Mouse (Mus musculus) liver, embryonic 13.5 days (tissue): ENCODE results near the gene Tmem205. TPM values are rescaled to one million over a fixed set of nuclear protein-coding genes. Genes with fewer than 3 reads are reported as not detected.

Experiments
- ATAC-seq: fragments of 200-750 bp; cut with Nextera tagmentation; 2 replicates; pipeline ENCODE4 v1.8.0; 2017; ENCODE audit warnings: low read depth, mild to moderate bottlenecking, moderate number of reproducible peaks, moderate library complexity
- DNase-seq: peaks from one replicate; pipeline ENCODE4 v3.0.0; 2022
- H3K27ac ChIP-seq: fragments of 300-500 bp; sonication (generic); 2 replicates; pipeline ENCODE4 v1.5.1; 2015; ENCODE audit warnings: moderate library complexity, mild to moderate bottlenecking, inconsistent platforms
- H3K27me3 ChIP-seq: fragments of 300-500 bp; sonication (generic); 2 replicates; pipeline ENCODE4 v1.6.1; 2015; ENCODE audit warnings: mild to moderate bottlenecking, inconsistent platforms
- H3K36me3 ChIP-seq: fragments of 300-500 bp; sonication (generic); 2 replicates; pipeline ENCODE4 v1.6.1; 2015; ENCODE audit warnings: mild to moderate bottlenecking, inconsistent platforms
- H3K4me1 ChIP-seq: fragments of 300-500 bp; sonication (generic); replicated peaks from 2 replicates; pipeline ENCODE4 v1.6.1; 2015; ENCODE audit warnings: inconsistent platforms
- H3K4me2 ChIP-seq: fragments of 300-500 bp; sonication (generic); 2 replicates; pipeline ENCODE4 v1.6.1; 2015; ENCODE audit warnings: inconsistent platforms, mild to moderate bottlenecking, moderate library complexity
- H3K4me3 ChIP-seq: fragments of 300-500 bp; sonication (generic); replicated peaks from 2 replicates; pipeline ENCODE4 v1.5.1; 2015; ENCODE audit warnings: mild to moderate bottlenecking, inconsistent platforms
- H3K9ac ChIP-seq: fragments of 300-500 bp; sonication (generic); 2 replicates; pipeline ENCODE4 v1.6.1; 2015; ENCODE audit warnings: mild to moderate bottlenecking, inconsistent platforms
- H3K9me3 ChIP-seq: fragments of 300-500 bp; sonication (generic); replicated peaks from 2 replicates; pipeline ENCODE4 v1.6.1; 2016; ENCODE audit warnings: inconsistent platforms
- WGBS: fragments of 180-500 bp; shearing (Covaris S2); methylation state at CpG from one replicate; pipeline ENCODE4 v1.1.7; 2015; ENCODE audit not compliant: insufficient replicate concordance; 5-methylcytosine and 5-hydroxymethylcytosine counted together
- polyA plus RNA-seq: library from polyadenylated mRNA; unstranded; fragments of >200 nt; fragmentation: Nextera tagmentation; extraction: Ambion mirVana; gene quantifications from 2 replicates; pipeline ENCODE4 v1.2.1, GENCODE M21; 2015

Tmem205 gene
- polyA plus RNA-seq, 1 experiment from 2014 or later, result 57.2 TPM

GRCm38 (mm10) chr9:21959244-21959643, 31.9 kb upstream of the Tmem205 start:
- 85% methylated on average over 7 of the region's 7 CpGs for WGBS
- H3K4me3 ChIP-seq, result peak overlapping the region; percentile 85
- peak overlapping the region; percentile 98 for H3K9ac ChIP-seq

GRCm38 (mm10) chr9:21958372-21958771, 31.0 kb upstream of the Tmem205 start:
- no peak for DNase-seq
- H3K4me1 ChIP-seq, result peaks cover 62% of the 10 kb centered on the region

More at GRCm38 (mm10) chr9:21959244-21959643, 31.9 kb upstream of the Tmem205 start:
- no peak for ATAC-seq
- Histone ChIP-seq H3K4me2 (peak overlapping the region; percentile 84), H3K9me3 (no peaks in the 10 kb centered on the region), H3K27ac (peak overlapping the region; percentile 99), H3K4me1 (peaks cover 69% of the 10 kb centered on the region), H3K27me3 (0 out of 2 replicates have a peak, but pooled peaks cover 6% of the 10 kb centered on the region), H3K36me3 (peaks cover 49% of the 10 kb centered on the region)
- no peak for DNase-seq

GRCm38 (mm10) chr9:21955570-21956281, 28.4 kb upstream of the Tmem205 start, which contains the start of gene Swsap1:
TSS of gene Swsap1 (plus strand) at chr9:21955755.
- H3K27ac ChIP-seq, result peak within 1 kb of the TSS; percentile 99
- H3K4me3 ChIP-seq, result peak within 1 kb of the TSS; percentile 73
- H3K4me2 ChIP-seq, result peak within 1 kb of the TSS; percentile 76
- under 1% methylated on average over 54 of the region's 54 CpGs for WGBS
- DNase-seq (peak; percentile 97), ATAC-seq (peak; percentile 93)
- H3K27me3 ChIP-seq, result no peaks in the 10 kb centered on the region
- H3K36me3 ChIP-seq, result peaks cover 36% of the 10 kb centered on the region
- H3K9ac ChIP-seq, result peak within 1 kb of the TSS; percentile 76
- peaks cover 52% of the 10 kb centered on the region for H3K4me1 ChIP-seq
- H3K9me3 ChIP-seq, result no peaks in the 10 kb centered on the region

More at GRCm38 (mm10) chr9:21958372-21958771, 31.0 kb upstream of the Tmem205 start:
- Histone ChIP-seq H3K9me3 (no peaks in the 10 kb centered on the region), H3K4me2 (peak overlapping the region; percentile 84; the same call in 1 of the 2 replicates), H3K27ac (peak overlapping the region; percentile 99), H3K4me3 (0 out of 2 replicates have a peak overlapping the region, but pooled peaks have one; percentile 85), H3K36me3 (peaks cover 49% of the 10 kb centered on the region), H3K9ac (peak overlapping the region; percentile 98), H3K27me3 (0 out of 2 replicates have a peak, but pooled peaks cover 6% of the 10 kb centered on the region)
- no peak for ATAC-seq
- 82% methylated on average over 5 of the region's 5 CpGs for WGBS

GRCm38 (mm10) chr9:21955225-21955569, 27.8 kb upstream of the Tmem205 start:
- WGBS, result 1% methylated on average over 18 of the region's 18 CpGs
- H3K4me2 ChIP-seq, result peak overlapping the region; percentile 76
- H3K9ac ChIP-seq, result peak overlapping the region; percentile 76
- peak overlapping the region; percentile 79 for H3K27ac ChIP-seq
- DNase-seq (no peak), ATAC-seq (peak; percentile 66)
- peaks cover 31% of the 10 kb centered on the region for H3K36me3 ChIP-seq
- no peaks in the 10 kb centered on the region for H3K9me3 ChIP-seq
- peaks cover 46% of the 10 kb centered on the region for H3K4me1 ChIP-seq
- H3K4me3 ChIP-seq, result peak overlapping the region; percentile 73
- no peaks in the 10 kb centered on the region for H3K27me3 ChIP-seq

- Histone ChIP-seq H3K9me3 (no peaks in the 10 kb centered on the region), H3K4me3 (peak overlapping the region; percentile 73), H3K27me3 (no peaks in the 10 kb centered on the region), H3K27ac (no peak overlapping the region), H3K4me1 (peaks cover 41% of the 10 kb centered on the region), H3K9ac (peak overlapping the region; percentile 76; the same call in 1 of the 2 replicates), H3K4me2 (peak overlapping the region; percentile 76), H3K36me3 (peaks cover 25% of the 10 kb centered on the region)
- ATAC-seq (no peak), DNase-seq (no peak)
- 61% methylated on average over 3 of the region's 3 CpGs for WGBS
Measured at GRCm38 (mm10) chr9:21954635-21955034, 27.3 kb upstream of the Tmem205 start.

- Histone ChIP-seq H3K4me3 (no peak overlapping the region), H3K4me2 (no peak overlapping the region), H3K9me3 (no peaks in the 10 kb centered on the region), H3K27me3 (peaks cover 7% of the 10 kb centered on the region), H3K9ac (no peak overlapping the region), H3K4me1 (peaks cover 30% of the 10 kb centered on the region), H3K27ac (no peak overlapping the region), H3K36me3 (peaks cover 15% of the 10 kb centered on the region)
- WGBS, result 26% methylated on average over 3 of the region's 3 CpGs
- DNase-seq (no peak), ATAC-seq (no peak)
Measured at GRCm38 (mm10) chr9:21953600-21953999, 26.2 kb upstream of the Tmem205 start.

- no peak overlapping the region for H3K27ac ChIP-seq
Measured at GRCm38 (mm10) chr9:21951977-21952376, 24.6 kb upstream of the Tmem205 start.

GRCm38 (mm10) chr9:21950322-21950721, 23.0 kb upstream of the Tmem205 start:
- Histone ChIP-seq H3K4me1 (peaks cover 24% of the 10 kb centered on the region), H3K36me3 (no peaks in the 10 kb centered on the region), H3K27me3 (peaks cover 31% of the 10 kb centered on the region), H3K4me2 (no peak overlapping the region), H3K9me3 (no peaks in the 10 kb centered on the region), H3K4me3 (no peak overlapping the region), H3K9ac (no peak overlapping the region), H3K27ac (no peak overlapping the region)
- DNase-seq (no peak), ATAC-seq (no peak)
- WGBS, result 15% methylated on average over 11 of the region's 11 CpGs

More at GRCm38 (mm10) chr9:21951977-21952376, 24.6 kb upstream of the Tmem205 start:
- Histone ChIP-seq H3K36me3 (no peaks in the 10 kb centered on the region; the same call in 1 of the 2 replicates), H3K27me3 (peaks cover 20% of the 10 kb centered on the region), H3K4me2 (no peak overlapping the region), H3K9ac (no peak overlapping the region), H3K4me1 (peaks cover 30% of the 10 kb centered on the region), H3K4me3 (no peak overlapping the region), H3K9me3 (no peaks in the 10 kb centered on the region)
- DNase-seq (no peak), ATAC-seq (no peak)
- 61% methylated on average over 3 of the region's 3 CpGs for WGBS

- Histone ChIP-seq H3K4me3 (no peak overlapping the region), H3K4me1 (peaks cover 24% of the 10 kb centered on the region), H3K9me3 (no peaks in the 10 kb centered on the region), H3K27me3 (peaks cover 39% of the 10 kb centered on the region), H3K27ac (no peak overlapping the region), H3K36me3 (no peaks in the 10 kb centered on the region), H3K4me2 (no peak overlapping the region), H3K9ac (no peak overlapping the region)
- ATAC-seq, result no peak
- no peak for DNase-seq
- WGBS, result 55% methylated on average over 6 of the region's 6 CpGs
Measured at GRCm38 (mm10) chr9:21948790-21949189, 21.4 kb upstream of the Tmem205 start.

- H3K4me1 ChIP-seq, result peaks cover 25% of the 10 kb centered on the region
- DNase-seq (no peak), ATAC-seq (no peak)
- H3K27ac ChIP-seq, result no peak overlapping the region
- H3K9me3 ChIP-seq, result no peaks in the 10 kb centered on the region
- WGBS, result 35% methylated on average over 8 of the region's 8 CpGs
- H3K36me3 ChIP-seq, result no peaks in the 10 kb centered on the region
- no peak overlapping the region for H3K4me2 ChIP-seq
- no peak overlapping the region for H3K4me3 ChIP-seq
- H3K9ac ChIP-seq, result no peak overlapping the region
- H3K27me3 ChIP-seq, result peaks cover 45% of the 10 kb centered on the region
Measured at GRCm38 (mm10) chr9:21948146-21948545, 20.8 kb upstream of the Tmem205 start.

GRCm38 (mm10) chr9:21947540-21948130, 20.3 kb upstream of the Tmem205 start:
- ATAC-seq (peak; percentile 53), DNase-seq (no peak)
- peaks cover 45% of the 10 kb centered on the region for H3K27me3 ChIP-seq
- H3K4me2 ChIP-seq, result peak overlapping the region; percentile 43
- no peak overlapping the region for H3K27ac ChIP-seq
- H3K9ac ChIP-seq, result no peak overlapping the region
- WGBS, result 2% methylated on average over 28 of the region's 28 CpGs
- peaks cover 25% of the 10 kb centered on the region for H3K4me1 ChIP-seq
- H3K36me3 ChIP-seq, result no peaks in the 10 kb centered on the region
- H3K4me3 ChIP-seq, result peak overlapping the region; percentile 23; the same call in 1 of the 2 replicates
- no peaks in the 10 kb centered on the region for H3K9me3 ChIP-seq
